Mouse (Mus musculus): ENCODE measurements around the gene Cfap58. TPM values are rescaled to one million over a fixed set of nuclear protein-coding genes. Genes with fewer than 3 reads are reported as not detected.

Gene Cfap58
- polyA plus RNA-seq, 1 experiment from 2014 or later: 0.23 TPM

GRCm38 (mm10) chr19:47946821-47947465 lies 9.5 kb downstream of the Cfap58 start:
- no peaks in the 10 kb centered on the region for H3K9me3 ChIP-seq

GRCm38 (mm10) chr19:47950946-47951345 lies 13.5 kb downstream of the Cfap58 start:
- Histone ChIP-seq H3K36me3 (no peaks in the 10 kb centered on the region), H3K4me1 (no peaks in the 10 kb centered on the region), H3K4me3 (no peak overlapping the region), H3K27me3 (ENCODE audit: insufficient read depth, poor library complexity, severe bottlenecking) (peaks cover 4% of the 10 kb centered on the region; the same call in 1 of the 2 replicates), H3K27ac (no peak overlapping the region), H3K9me3 (no peaks in the 10 kb centered on the region)
- WGBS: 86% methylated on average over 7 of the region's 7 CpGs
- DNase-seq (ENCODE audit: low spot score): no peak

More at GRCm38 (mm10) chr19:47946821-47947465, 9.5 kb downstream of the Cfap58 start:
- Histone ChIP-seq H3K4me3 (0 out of 2 replicates have a peak overlapping the region, but pooled peaks have one; percentile 5), H3K27ac (no peak overlapping the region), H3K27me3 (ENCODE audit: insufficient read depth, poor library complexity, severe bottlenecking) (peaks cover 11% of the 10 kb centered on the region; the same call in 1 of the 2 replicates), H3K36me3 (no peaks in the 10 kb centered on the region), H3K4me1 (no peaks in the 10 kb centered on the region)
- DNase-seq (ENCODE audit: low spot score): no peak
- WGBS: 53% methylated on average over 23 of the region's 23 CpGs

- no peak overlapping the region for H3K4me3 ChIP-seq
- no peaks in the 10 kb centered on the region for H3K36me3 ChIP-seq
- DNase-seq (ENCODE audit: low spot score): no peak
- H3K27ac ChIP-seq: no peak overlapping the region
- no peaks in the 10 kb centered on the region for H3K9me3 ChIP-seq
- WGBS: 80% methylated on average over 9 of the region's 9 CpGs
- H3K27me3 ChIP-seq (ENCODE audit: insufficient read depth, poor library complexity, severe bottlenecking): no peaks in the 10 kb centered on the region
- no peaks in the 10 kb centered on the region for H3K4me1 ChIP-seq
Measured at GRCm38 (mm10) chr19:47953169-47953568, 15.7 kb downstream of the Cfap58 start.

- 69% methylated on average over 13 of the region's 13 CpGs for WGBS
- Histone ChIP-seq H3K27ac (no peak overlapping the region), H3K36me3 (no peaks in the 10 kb centered on the region), H3K4me1 (no peaks in the 10 kb centered on the region), H3K9me3 (no peaks in the 10 kb centered on the region), H3K4me3 (no peak overlapping the region), H3K27me3 (ENCODE audit: insufficient read depth, poor library complexity, severe bottlenecking) (no peaks in the 10 kb centered on the region)
- DNase-seq (ENCODE audit: low spot score): no peak
Measured at GRCm38 (mm10) chr19:47958181-47958580, 20.7 kb downstream of the Cfap58 start.

GRCm38 (mm10) chr19:47968993-47969659 lies 31.7 kb downstream of the Cfap58 start:
- 70% methylated on average over 17 of the region's 17 CpGs for WGBS
- Histone ChIP-seq H3K36me3 (no peaks in the 10 kb centered on the region), H3K27ac (no peak overlapping the region), H3K27me3 (ENCODE audit: insufficient read depth, poor library complexity, severe bottlenecking) (no peaks in the 10 kb centered on the region; the same call in 1 of the 2 replicates), H3K4me1 (no peaks in the 10 kb centered on the region), H3K4me3 (no peak overlapping the region), H3K9me3 (no peaks in the 10 kb centered on the region)
- no peak for DNase-seq (ENCODE audit: low spot score)

GRCm38 (mm10) chr19:47971066-47971465 lies 33.6 kb downstream of the Cfap58 start:
- Histone ChIP-seq H3K27me3 (ENCODE audit: insufficient read depth, poor library complexity, severe bottlenecking) (no peaks in the 10 kb centered on the region; the same call in 1 of the 2 replicates), H3K9me3 (no peaks in the 10 kb centered on the region), H3K4me3 (no peak overlapping the region), H3K36me3 (no peaks in the 10 kb centered on the region), H3K4me1 (no peaks in the 10 kb centered on the region), H3K27ac (no peak overlapping the region)
- WGBS: 89% methylated on average over 8 of the region's 8 CpGs
- no peak for DNase-seq (ENCODE audit: low spot score)

GRCm38 (mm10) chr19:47978109-47978701 lies 40.7 kb downstream of the Cfap58 start:
- H3K4me1 ChIP-seq: no peaks in the 10 kb centered on the region
- no peaks in the 10 kb centered on the region for H3K27me3 ChIP-seq (ENCODE audit: insufficient read depth, poor library complexity, severe bottlenecking)
- no peaks in the 10 kb centered on the region for H3K9me3 ChIP-seq
- DNase-seq (ENCODE audit: low spot score): no peak
- H3K27ac ChIP-seq: no peak overlapping the region
- 66% methylated on average over 15 of the region's 15 CpGs for WGBS
- H3K36me3 ChIP-seq: no peaks in the 10 kb centered on the region
- no peak overlapping the region for H3K4me3 ChIP-seq

- no peak overlapping the region for H3K27ac ChIP-seq
- no peaks in the 10 kb centered on the region for H3K36me3 ChIP-seq
- H3K27me3 ChIP-seq (ENCODE audit: insufficient read depth, poor library complexity, severe bottlenecking): no peaks in the 10 kb centered on the region
- H3K9me3 ChIP-seq: no peaks in the 10 kb centered on the region
- no peak overlapping the region for H3K4me3 ChIP-seq
- no peak for DNase-seq (ENCODE audit: low spot score)
- WGBS: 80% methylated on average over 6 of the region's 6 CpGs
- no peaks in the 10 kb centered on the region for H3K4me1 ChIP-seq
Measured at GRCm38 (mm10) chr19:47979446-47979845, 42.0 kb downstream of the Cfap58 start.

- H3K9me3 ChIP-seq: no peaks in the 10 kb centered on the region
- DNase-seq (ENCODE audit: low spot score): no peak
- WGBS: 73% methylated on average over 10 of the region's 10 CpGs
Measured at GRCm38 (mm10) chr19:47980241-47980640, 42.8 kb downstream of the Cfap58 start.

GRCm38 (mm10) chr19:47985606-47986213 lies 48.2 kb downstream of the Cfap58 start:
- Histone ChIP-seq H3K36me3 (no peaks in the 10 kb centered on the region), H3K27ac (no peak overlapping the region), H3K27me3 (ENCODE audit: insufficient read depth, poor library complexity, severe bottlenecking) (0 out of 2 replicates have a peak, but pooled peaks cover 9% of the 10 kb centered on the region), H3K9me3 (no peaks in the 10 kb centered on the region), H3K4me1 (no peaks in the 10 kb centered on the region), H3K4me3 (no peak overlapping the region)
- WGBS: 87% methylated on average over 15 of the region's 15 CpGs
- DNase-seq (ENCODE audit: low spot score): no peak

More at GRCm38 (mm10) chr19:47980241-47980640, 42.8 kb downstream of the Cfap58 start:
- H3K27me3 ChIP-seq (ENCODE audit: insufficient read depth, poor library complexity, severe bottlenecking): no peaks in the 10 kb centered on the region
- no peak overlapping the region for H3K4me3 ChIP-seq
- no peaks in the 10 kb centered on the region for H3K4me1 ChIP-seq
- H3K36me3 ChIP-seq: no peaks in the 10 kb centered on the region
- H3K27ac ChIP-seq: no peak overlapping the region

GRCm38 (mm10) chr19:47987986-47988385 lies 50.5 kb downstream of the Cfap58 start:
- Histone ChIP-seq H3K4me3 (no peak overlapping the region), H3K36me3 (no peaks in the 10 kb centered on the region), H3K27ac (no peak overlapping the region), H3K4me1 (no peaks in the 10 kb centered on the region), H3K9me3 (no peaks in the 10 kb centered on the region), H3K27me3 (ENCODE audit: insufficient read depth, poor library complexity, severe bottlenecking) (0 out of 2 replicates have a peak, but pooled peaks cover 9% of the 10 kb centered on the region)
- no peak for DNase-seq (ENCODE audit: low spot score)
- 80% methylated on average over 11 of the region's 11 CpGs for WGBS

GRCm38 (mm10) chr19:47988456-47988855 lies 51.0 kb downstream of the Cfap58 start:
- no peak for DNase-seq (ENCODE audit: low spot score)
- H3K4me3 ChIP-seq: no peak overlapping the region
- H3K27me3 ChIP-seq (ENCODE audit: insufficient read depth, poor library complexity, severe bottlenecking): 0 out of 2 replicates have a peak, but pooled peaks cover 9% of the 10 kb centered on the region
- H3K4me1 ChIP-seq: no peaks in the 10 kb centered on the region
- no peaks in the 10 kb centered on the region for H3K9me3 ChIP-seq
- no peak overlapping the region for H3K27ac ChIP-seq
- 30% methylated on average over 16 of the region's 16 CpGs for WGBS
- H3K36me3 ChIP-seq: no peaks in the 10 kb centered on the region
